Mouse (Mus musculus) embryonic facial prominence, embryonic 15.5 days (tissue): Measurements from ENCODE around the gene Tbx3. TPM values are rescaled to one million over a fixed set of nuclear protein-coding genes. Genes with fewer than 3 reads are reported as not detected.
A peak's percentile ranks its signal among the peaks of the same experiment; 100 is the strongest.

ENCODE experiments used
- ATAC-seq: fragments of 200-750 bp; cut with Nextera tagmentation; 2 replicates; pipeline ENCODE4 v1.8.0; 2017; ENCODE audit warnings: low read depth, moderate TSS enrichment; ENCODE audit not compliant: insufficient number of reproducible peaks, low FRiP score, low TSS enrichment
- H3K27ac ChIP-seq: fragments of 300-500 bp; sonication (generic); replicated peaks from 2 replicates; pipeline ENCODE4 v1.5.1; 2015; ENCODE audit warnings: mild to moderate bottlenecking, inconsistent platforms
- H3K27me3 ChIP-seq: fragments of 300-500 bp; sonication (generic); 2 replicates; pipeline ENCODE4 v1.6.1; 2015; ENCODE audit warnings: inconsistent platforms
- H3K36me3 ChIP-seq: fragments of 300-500 bp; sonication (generic); 2 replicates; pipeline ENCODE4 v1.6.1; 2015; ENCODE audit warnings: mild to moderate bottlenecking, inconsistent platforms
- H3K4me1 ChIP-seq: fragments of 300-500 bp; sonication (generic); 2 replicates; pipeline ENCODE4 v1.6.1; 2015; ENCODE audit warnings: inconsistent platforms
- H3K4me2 ChIP-seq: fragments of 300-500 bp; sonication (generic); replicated peaks from 2 replicates; pipeline ENCODE4 v1.6.1; 2015; ENCODE audit warnings: mild to moderate bottlenecking, inconsistent platforms
- H3K4me3 ChIP-seq: fragments of 300-500 bp; sonication (generic); replicated peaks from 2 replicates; pipeline ENCODE4 v1.5.1; 2015; ENCODE audit warnings: mild to moderate bottlenecking, inconsistent platforms
- H3K9ac ChIP-seq: fragments of 300-500 bp; sonication (generic); 2 replicates; pipeline ENCODE4 v1.6.1; 2015; ENCODE audit warnings: inconsistent platforms
- H3K9me3 ChIP-seq: fragments of 300-500 bp; sonication (generic); replicated peaks from 2 replicates; pipeline ENCODE4 v1.6.1; 2016; ENCODE audit warnings: inconsistent platforms
- WGBS: fragments of 180-500 bp; shearing (Covaris S2); methylation state at CpG from one replicate; pipeline ENCODE4 v1.1.7; 2015; 5-methylcytosine and 5-hydroxymethylcytosine counted together
- polyA plus RNA-seq: library from polyadenylated mRNA; unstranded; fragments of >200 nt; fragmentation: Nextera tagmentation; extraction: Ambion mirVana; gene quantifications from 2 replicates; pipeline ENCODE4 v1.2.1, GENCODE M21; 2015

Gene Tbx3
- polyA plus RNA-seq, 1 experiment from 2014 or later: 42.1 TPM

DNA sequence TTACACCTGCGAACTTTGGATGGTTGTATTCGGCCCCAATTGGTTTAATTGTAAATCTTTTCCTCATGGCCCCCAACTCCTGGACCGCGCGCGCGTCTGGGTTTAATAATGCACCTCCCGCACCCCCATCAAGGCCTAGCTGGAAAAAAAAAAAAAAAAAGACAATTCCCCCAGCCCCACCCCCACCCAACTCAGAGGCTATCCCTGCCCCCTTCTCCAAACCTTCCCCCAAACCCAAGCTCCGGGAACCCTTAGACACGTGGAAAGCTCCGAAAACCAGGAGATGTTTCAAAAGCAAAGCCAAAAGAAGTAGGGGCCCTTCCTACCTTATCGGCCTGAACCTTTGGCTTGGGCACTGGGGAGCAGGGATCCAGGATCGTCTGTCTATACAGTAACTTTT lies 8.1 kb upstream of the Tbx3 start:
- Histone ChIP-seq H3K4me2 (peak overlapping the region; percentile 50), H3K4me1 (peaks cover 37% of the 10 kb centered on the region), H3K27ac (0 out of 2 replicates have a peak overlapping the region, but pooled peaks have one; percentile 34), H3K27me3 (peaks cover 73% of the 10 kb centered on the region), H3K9ac (no peak overlapping the region), H3K4me3 (peak overlapping the region; percentile 23; the same call in 1 of the 2 replicates), H3K36me3 (no peaks in the 10 kb centered on the region), H3K9me3 (no peaks in the 10 kb centered on the region)
- 10% methylated on average over 13 of the region's 13 CpGs for WGBS
- ATAC-seq: no peak

DNA sequence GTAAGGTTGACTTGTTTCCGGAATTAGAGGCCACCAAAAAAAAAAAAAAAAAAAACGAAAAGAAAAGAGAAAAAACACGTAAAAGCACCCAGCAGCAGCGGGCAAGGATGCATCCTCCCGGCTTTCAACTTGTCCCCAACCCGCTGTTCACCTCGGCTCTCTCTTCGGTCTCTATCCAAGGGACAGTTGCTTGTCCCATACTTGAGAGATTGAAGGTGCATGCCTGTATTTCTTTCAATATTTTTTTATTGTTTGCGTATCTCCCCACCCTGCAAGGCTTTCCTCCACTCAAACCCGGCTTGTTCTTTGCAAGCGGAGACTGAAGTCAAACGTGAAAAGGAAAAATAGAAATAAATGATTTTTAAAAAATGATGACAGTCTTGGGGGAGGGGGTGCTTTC lies 7.7 kb upstream of the Tbx3 start:
- Histone ChIP-seq H3K4me1 (peaks cover 36% of the 10 kb centered on the region), H3K27me3 (peaks cover 73% of the 10 kb centered on the region), H3K9me3 (no peaks in the 10 kb centered on the region), H3K27ac (0 out of 2 replicates have a peak overlapping the region, but pooled peaks have one; percentile 34), H3K4me3 (peak overlapping the region; percentile 23), H3K36me3 (no peaks in the 10 kb centered on the region), H3K9ac (no peak overlapping the region), H3K4me2 (peak overlapping the region; percentile 50)
- no peak for ATAC-seq
- 16% methylated on average over 12 of the region's 12 CpGs for WGBS

DNA sequence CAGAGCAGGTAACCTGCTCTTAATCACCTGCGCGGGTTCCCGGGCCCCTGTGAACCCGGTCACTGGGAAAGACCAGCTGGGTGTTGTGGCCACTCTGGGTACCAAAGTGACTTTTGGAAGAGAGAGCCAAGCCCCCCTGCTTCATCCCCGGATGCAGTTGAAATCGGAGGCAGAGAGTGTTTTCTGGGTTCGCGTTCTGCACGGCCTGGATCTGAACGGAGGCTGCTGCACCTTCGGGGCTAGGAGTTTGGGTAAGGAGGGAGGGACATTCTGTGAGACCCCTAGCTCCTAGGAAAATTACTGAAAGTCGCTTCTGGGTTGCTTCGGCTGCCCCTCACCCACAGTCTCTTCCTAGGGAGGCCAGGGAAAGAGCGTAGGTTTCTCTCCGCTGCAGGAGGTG lies 7.2 kb upstream of the Tbx3 start:
- Histone ChIP-seq H3K4me1 (peaks cover 41% of the 10 kb centered on the region), H3K4me2 (peak overlapping the region; percentile 50), H3K4me3 (peak overlapping the region; percentile 23), H3K9me3 (no peaks in the 10 kb centered on the region), H3K27me3 (peaks cover 73% of the 10 kb centered on the region), H3K27ac (peak overlapping the region; percentile 34), H3K36me3 (no peaks in the 10 kb centered on the region), H3K9ac (no peak overlapping the region)
- 10% methylated on average over 15 of the region's 15 CpGs for WGBS
- no peak for ATAC-seq

DNA sequence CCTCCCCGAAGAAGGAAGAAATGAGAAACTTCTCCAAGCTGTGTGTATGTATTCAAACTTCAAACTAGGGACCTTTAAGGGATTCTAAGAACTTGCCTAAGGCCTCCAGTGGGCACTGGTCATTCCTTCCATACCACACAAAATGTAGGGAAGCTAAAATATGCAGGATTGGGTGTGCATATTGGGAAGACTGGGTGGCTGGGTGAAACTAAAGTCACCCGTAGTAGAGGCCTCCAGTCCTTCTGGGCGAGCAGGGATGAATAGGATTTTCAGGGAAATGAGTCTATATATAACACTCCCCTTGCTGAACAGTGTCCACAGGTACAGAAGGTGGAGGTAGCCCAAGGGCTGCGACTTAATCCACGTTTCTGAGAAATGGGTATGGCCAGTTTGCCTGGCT lies 6.7 kb upstream of the Tbx3 start:
- no peak for ATAC-seq
- Histone ChIP-seq H3K27ac (peak overlapping the region; percentile 34; the same call in 1 of the 2 replicates), H3K9ac (no peak overlapping the region), H3K36me3 (no peaks in the 10 kb centered on the region), H3K4me3 (peak overlapping the region; percentile 23; the same call in 1 of the 2 replicates), H3K9me3 (no peaks in the 10 kb centered on the region), H3K4me1 (peaks cover 46% of the 10 kb centered on the region), H3K4me2 (peak overlapping the region; percentile 50), H3K27me3 (peaks cover 73% of the 10 kb centered on the region)
- WGBS: 29% methylated on average over 5 of the region's 5 CpGs

DNA sequence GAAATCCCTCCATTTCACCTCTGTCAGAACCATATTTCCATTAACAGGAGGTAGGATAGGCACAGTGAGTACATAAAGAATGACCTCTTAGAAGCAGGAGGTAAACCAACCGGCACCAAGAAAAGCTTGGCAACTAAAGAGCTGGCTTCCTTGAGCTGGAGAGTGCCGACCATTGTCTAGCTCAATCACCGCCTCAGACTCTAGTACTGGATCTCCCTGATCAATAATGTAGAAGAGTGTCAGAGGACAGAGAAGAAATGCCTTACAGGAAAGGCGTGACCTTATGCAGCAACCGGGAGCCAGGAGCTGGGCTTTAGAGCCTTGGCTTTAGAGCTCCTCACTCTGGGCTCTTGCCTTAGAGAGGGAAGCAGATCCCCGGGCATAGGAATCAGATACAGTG lies 4.7 kb upstream of the Tbx3 start:
- Histone ChIP-seq H3K4me1 (peaks cover 55% of the 10 kb centered on the region), H3K27me3 (peaks cover 62% of the 10 kb centered on the region), H3K9ac (no peak overlapping the region), H3K27ac (no peak overlapping the region), H3K4me2 (no peak overlapping the region), H3K4me3 (no peak overlapping the region), H3K9me3 (no peaks in the 10 kb centered on the region), H3K36me3 (no peaks in the 10 kb centered on the region)
- 31% methylated on average over 6 of the region's 6 CpGs for WGBS
- no peak for ATAC-seq

DNA sequence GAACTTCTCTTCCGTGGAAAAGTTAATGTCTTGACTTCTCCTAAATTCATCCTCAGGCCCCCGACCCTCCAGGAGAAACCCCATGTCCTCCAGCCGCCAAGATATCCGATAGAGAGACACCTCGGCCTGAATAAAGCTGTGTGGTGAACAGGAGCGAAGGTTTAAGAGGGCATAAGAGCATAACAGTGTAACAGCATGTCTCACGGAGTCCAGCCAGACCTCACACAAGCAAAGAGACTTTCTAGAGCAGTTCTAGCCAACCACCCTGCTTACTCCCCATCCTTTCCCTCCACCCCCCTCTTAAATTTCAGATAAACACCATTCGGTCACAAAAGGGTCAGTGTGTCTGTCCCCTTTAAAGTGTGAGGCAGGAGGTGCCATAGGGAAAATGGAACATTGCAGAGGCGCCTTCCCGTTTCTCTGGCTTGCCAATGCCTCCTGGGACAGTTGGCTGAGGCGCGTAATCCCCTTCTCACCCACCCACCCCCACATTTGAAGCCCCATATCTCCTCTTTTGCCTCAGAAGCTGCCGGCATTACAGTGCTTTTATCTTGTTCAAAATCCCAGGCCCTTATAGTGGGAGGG lies 3.0 kb upstream of the Tbx3 start:
- WGBS: 25% methylated on average over 13 of the region's 13 CpGs
- peak overlapping the region; percentile 78 for H3K4me2 ChIP-seq
- no peak for ATAC-seq
- no peaks in the 10 kb centered on the region for H3K9me3 ChIP-seq
- H3K36me3 ChIP-seq: no peaks in the 10 kb centered on the region
- H3K9ac ChIP-seq: no peak overlapping the region
- peak overlapping the region; percentile 99 for H3K27ac ChIP-seq
- peaks cover 42% of the 10 kb centered on the region for H3K4me1 ChIP-seq
- H3K27me3 ChIP-seq: peaks cover 53% of the 10 kb centered on the region
- H3K4me3 ChIP-seq: 0 out of 2 replicates have a peak overlapping the region, but pooled peaks have one; percentile 64

DNA sequence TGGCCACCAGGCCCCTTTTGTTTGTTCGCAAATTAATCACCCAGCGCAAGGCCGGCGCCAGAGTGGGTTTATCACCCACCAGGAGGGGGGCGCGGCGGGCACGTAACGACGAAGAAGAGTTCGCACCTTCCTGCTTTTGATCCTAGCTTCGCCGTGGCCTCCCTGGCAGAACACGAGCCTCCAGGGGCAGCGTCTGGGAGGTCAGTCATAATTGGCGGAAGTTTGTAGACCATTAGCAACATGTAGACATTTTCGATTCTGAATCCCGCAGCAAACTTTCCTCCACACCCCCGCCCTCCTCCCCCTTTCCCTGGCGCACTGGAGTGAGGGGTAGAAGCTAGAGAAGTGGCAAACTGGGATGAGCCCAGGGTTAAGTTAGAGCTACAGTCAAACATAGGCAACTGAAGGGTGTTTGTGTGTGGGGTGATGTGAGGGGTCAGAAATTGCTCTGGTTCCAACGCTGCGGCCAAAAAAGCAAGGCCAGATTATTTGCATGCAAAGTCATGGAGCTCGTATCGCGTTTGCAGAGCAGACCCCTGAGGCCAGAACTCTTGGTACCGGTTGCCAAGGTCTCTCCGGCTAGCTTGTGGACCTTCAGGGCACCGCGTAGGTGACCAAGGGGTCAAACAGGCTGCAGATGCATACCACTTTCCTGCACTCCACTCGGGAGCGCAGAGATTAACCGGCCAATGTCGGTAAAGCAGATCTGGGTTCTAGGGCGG lies 2.1 kb upstream of the Tbx3 start:
- Histone ChIP-seq H3K4me3 (peak overlapping the region; percentile 64), H3K4me1 (peaks cover 37% of the 10 kb centered on the region), H3K9me3 (no peaks in the 10 kb centered on the region), H3K27me3 (peaks cover 49% of the 10 kb centered on the region), H3K9ac (peak overlapping the region; percentile 21; the same call in 1 of the 2 replicates), H3K36me3 (no peaks in the 10 kb centered on the region), H3K4me2 (peak overlapping the region; percentile 78), H3K27ac (peak overlapping the region; percentile 99)
- WGBS: 20% methylated on average over 34 of the region's 34 CpGs
- no peak for ATAC-seq

DNA sequence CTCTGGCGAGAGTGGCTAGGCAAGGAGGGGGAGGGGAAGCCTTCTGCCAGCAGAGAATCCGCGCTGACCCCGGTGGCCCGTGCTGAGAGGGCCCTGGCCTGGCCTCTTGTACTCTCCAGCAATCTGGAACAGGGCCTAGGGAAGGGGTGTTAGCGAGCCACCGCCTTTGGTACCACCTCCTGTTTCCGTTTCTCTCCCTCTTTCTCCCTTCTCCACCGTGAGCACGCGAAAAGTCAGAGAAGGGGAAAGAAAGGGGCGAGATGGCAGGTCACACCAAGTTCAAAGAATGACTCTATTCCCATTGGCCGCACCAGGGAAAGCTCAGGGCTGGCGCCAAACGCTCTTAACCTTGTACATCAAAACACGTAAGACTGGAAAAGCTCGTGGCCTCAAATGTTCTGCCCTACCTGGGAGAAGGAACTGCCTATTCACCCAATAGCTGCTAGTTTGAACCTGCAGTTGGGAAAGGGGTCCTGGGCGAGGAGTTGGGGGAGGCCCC lies 1.5 kb upstream of the Tbx3 start:
- Histone ChIP-seq H3K9me3 (no peaks in the 10 kb centered on the region), H3K27me3 (peaks cover 43% of the 10 kb centered on the region), H3K4me2 (peak overlapping the region; percentile 78), H3K36me3 (no peaks in the 10 kb centered on the region), H3K27ac (peak overlapping the region; percentile 99), H3K4me1 (peaks cover 32% of the 10 kb centered on the region), H3K9ac (peak overlapping the region; percentile 21; the same call in 1 of the 2 replicates), H3K4me3 (peak overlapping the region; percentile 64)
- ATAC-seq: no peak
- WGBS: 17% methylated on average over 16 of the region's 18 CpGs

DNA sequence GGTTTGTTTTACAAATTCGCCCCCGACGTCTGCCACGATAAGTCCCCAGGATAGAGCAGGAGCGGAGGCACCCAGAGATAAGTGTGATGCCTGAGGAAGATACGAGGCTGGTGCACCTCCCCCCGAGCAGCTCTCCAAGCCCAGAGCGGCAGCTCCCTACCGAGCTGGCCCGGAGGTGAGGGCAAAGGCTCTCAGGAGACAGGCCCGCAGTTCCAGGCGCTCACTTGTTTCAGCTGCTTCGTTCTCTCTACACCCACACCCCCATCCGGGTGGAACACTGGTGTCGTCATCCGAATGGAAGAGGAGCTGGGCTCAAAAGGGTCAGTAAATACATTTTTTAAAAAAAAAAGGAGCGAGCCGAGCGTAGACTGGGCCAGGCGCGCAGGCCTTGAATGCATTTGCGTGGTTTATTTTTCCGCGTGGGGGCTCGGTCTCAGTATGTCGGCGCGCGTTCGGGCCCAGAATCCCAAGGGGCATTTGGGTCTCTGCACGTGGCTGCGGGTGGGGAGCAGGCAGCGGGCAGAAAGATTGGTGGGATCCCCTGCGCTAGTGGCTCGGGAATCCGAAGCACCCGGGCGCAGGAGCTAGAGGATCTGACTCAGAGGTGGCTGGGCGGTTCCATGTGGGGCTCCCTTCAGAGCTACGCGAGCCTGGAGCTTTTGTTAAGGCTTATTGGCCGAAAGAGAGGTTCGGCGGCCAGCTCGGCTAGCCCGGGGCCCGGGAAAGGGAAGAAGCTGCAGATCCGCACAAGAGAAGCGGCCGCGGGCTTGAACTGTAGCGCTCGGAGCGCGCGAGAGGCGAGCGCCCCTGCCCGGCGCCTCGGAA lies 516 bp upstream of the Tbx3 start:
- WGBS: 1% methylated on average over 61 of the region's 61 CpGs
- ATAC-seq: no peak

DNA sequence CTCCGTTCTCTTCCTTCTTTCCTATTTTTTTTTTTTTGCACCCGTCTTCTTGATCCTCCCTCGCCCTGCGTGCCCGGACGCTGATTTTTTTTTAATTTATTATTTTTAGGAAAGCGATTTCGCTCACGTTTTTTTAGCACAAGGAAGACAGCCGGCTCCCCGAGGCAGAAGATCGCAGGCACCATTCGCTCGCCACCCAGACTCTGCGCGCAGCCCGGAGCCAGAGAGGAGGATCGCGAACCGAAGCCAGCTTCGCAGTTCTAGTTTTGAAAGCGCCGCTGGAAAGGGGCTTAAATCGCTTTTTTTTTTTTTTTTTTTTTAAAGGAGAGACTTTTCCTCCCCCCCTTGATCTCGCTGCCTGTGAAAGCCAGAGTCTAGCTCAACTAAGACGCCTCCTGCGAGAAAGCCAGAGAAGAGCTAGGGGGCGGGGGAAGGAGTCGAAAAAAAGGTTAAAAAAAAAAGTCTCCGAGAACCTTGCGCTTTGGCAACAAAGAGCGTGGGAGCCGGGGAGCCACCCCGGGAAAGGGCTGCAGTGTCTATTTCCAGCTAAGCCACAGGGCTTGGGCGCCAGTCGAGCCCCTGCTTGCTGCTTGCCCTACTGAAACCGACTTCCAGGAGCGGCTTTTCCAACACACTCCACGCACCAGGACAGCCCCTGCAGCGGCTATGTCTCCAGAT lies 794 bp downstream of the Tbx3 start:
- peak overlapping the region; percentile 64 for H3K4me3 ChIP-seq
- whole genome bisulfite sequencing: under 1% methylated on average over 40 of the region's 40 CpGs
- peaks cover 33% of the 10 kb centered on the region for H3K4me1 ChIP-seq
- H3K27ac ChIP-seq: peak overlapping the region; percentile 99
- peak overlapping the region; percentile 89 for H3K9ac ChIP-seq
- no peak for ATAC-seq
- no peaks in the 10 kb centered on the region for H3K36me3 ChIP-seq
- H3K4me2 ChIP-seq: peak overlapping the region; percentile 78
- H3K9me3 ChIP-seq: no peaks in the 10 kb centered on the region
- peaks cover 33% of the 10 kb centered on the region for H3K27me3 ChIP-seq

More for the DNA sequence above, 516 bp upstream of the Tbx3 start:
- Histone ChIP-seq H3K27ac (peak overlapping the region; percentile 99), H3K4me2 (peak overlapping the region; percentile 78), H3K9ac (peak overlapping the region; percentile 89), H3K4me3 (peak overlapping the region; percentile 64), H3K9me3 (no peaks in the 10 kb centered on the region), H3K36me3 (no peaks in the 10 kb centered on the region), H3K4me1 (peaks cover 28% of the 10 kb centered on the region), H3K27me3 (peaks cover 35% of the 10 kb centered on the region)
